Comparison of ENCODE assay signal across 19 mouse cellular contexts in the genomic region with DNA sequence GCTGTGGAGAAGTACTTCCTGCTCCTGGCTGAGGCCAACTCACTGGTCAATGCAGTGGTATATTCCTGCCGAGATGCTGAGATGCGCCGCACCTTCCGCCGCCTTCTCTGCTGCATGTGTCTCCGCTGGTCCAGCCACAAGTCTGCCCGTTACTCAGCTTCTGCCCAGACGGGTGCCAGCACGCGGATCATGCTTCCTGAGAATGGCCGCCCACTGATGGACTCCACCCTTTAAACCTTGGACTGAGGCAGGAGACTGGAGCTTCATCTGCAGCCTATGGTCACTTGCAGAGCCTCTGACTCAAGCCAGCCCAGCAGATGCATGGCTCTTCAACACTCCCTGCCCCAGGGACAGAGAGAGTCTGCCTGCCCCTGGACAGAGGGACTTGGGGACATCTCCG.
"Had no signal": no experiment of that assay in that cellular context is flagged by ENCODE, and none has a peak within 500 bp of the region (broad histone marks: within the 10 kb centered on the region; RNA-seq: fewer than 3 reads in every experiment).

No protein-coding gene starts in this region.

- H3K27ac ChIP-seq: intestine, embryonic 15.5 days; kidney, postnatal 0 days; limb, embryonic 12.5 days; liver, embryonic 13.5 days; lung, embryonic 15.5 days; macrophage; neural tube, embryonic 13.5 days had no signal

- H3K4me3 ChIP-seq: intestine, embryonic 15.5 days; limb, embryonic 12.5 days; liver, embryonic 13.5 days; lung, embryonic 15.5 days; megakaryocyte, embryonic 14.5 days; neural tube, embryonic 13.5 days had no signal

- H3K9me3 ChIP-seq: intestine, embryonic 15.5 days; limb, embryonic 12.5 days; liver, embryonic 13.5 days; lung, embryonic 15.5 days; megakaryocyte, embryonic 14.5 days; neural tube, embryonic 13.5 days had no signal

- H3K27me3 ChIP-seq: intestine, embryonic 15.5 days; limb, embryonic 12.5 days; liver, embryonic 13.5 days; lung, embryonic 15.5 days; neural tube, embryonic 13.5 days had no signal

- H3K36me3 ChIP-seq: liver, embryonic 13.5 days had no signal

- ATAC-seq: intestine, embryonic 15.5 days; liver, postnatal 0 days; midbrain, embryonic 16.5 days had no signal

- H3K4me2 ChIP-seq: intestine, embryonic 15.5 days; limb, embryonic 12.5 days; liver, embryonic 13.5 days; lung, embryonic 15.5 days; midbrain, embryonic 11.5 days had no signal

- DNase-seq: layer of hippocampus, adult 9-11 months; liver; liver, embryonic 13.5 days; liver, postnatal 0 days; lung, postnatal 14 days; retina, postnatal 1 day; right cerebral cortex, postnatal 4 days; spleen, adult 18-20 months; thymus, adult 2 months; thymus, postnatal 25 days had no signal

- H3K9ac ChIP-seq: intestine, embryonic 15.5 days; limb, embryonic 12.5 days; liver, embryonic 13.5 days; liver, postnatal 0 days; lung, embryonic 15.5 days; neural tube, embryonic 13.5 days had no signal
